Mouse (Mus musculus): ENCODE results near the gene Trim2.

Trim2 gene

DNA sequence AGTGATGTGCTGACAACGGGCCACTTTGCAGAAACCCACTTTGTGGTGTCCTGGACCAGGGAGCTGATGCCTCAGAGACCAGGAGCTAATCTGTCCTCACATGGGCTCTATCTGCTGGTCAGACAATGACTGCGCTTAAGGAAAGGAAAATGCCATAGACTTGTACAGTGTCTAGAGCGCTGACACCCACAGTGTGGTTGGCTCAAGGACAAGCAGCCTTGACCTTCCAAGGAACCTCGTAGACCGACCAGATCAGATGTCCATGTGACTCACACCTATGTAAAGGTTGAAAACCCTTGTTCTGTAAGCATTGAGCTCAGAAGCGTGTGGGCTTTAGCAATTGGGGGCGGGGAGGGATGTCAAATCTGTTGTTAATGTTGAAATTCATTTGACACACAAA lies 98.2 kb downstream of the Trim2 start:
- POLR2A ChIA-PET = interaction anchor here in 2 of 4 experiments (0.8 to 2.8 kb wide), 6 partner anchors 9 to 27 kb away, joined by 3 to 10 read pairs (median 4); no protein-coding TSS in a partner anchor

DNA sequence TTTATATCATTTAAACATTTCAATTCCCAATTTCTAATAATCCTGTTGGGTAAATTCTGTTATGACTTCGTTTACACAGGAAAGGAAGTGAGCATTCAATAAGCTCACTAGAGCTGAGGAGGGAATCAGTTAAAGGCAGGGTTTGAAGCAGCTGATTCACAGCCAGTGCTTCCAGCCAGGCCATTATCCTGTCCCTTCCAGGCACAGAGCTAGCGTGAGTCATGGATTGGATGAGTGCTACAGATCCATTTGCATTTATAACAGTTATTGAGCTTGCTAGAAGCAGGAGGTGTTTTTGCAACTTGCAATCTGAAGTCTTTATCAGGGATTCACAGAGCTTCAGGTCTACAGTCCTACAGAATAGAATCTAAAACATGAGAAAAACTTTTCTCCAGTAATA lies 99.3 kb downstream of the Trim2 start:
- POLR2A ChIA-PET = interaction anchor here in 2 of 4 experiments (0.9 to 2.8 kb wide), 10 partner anchors 9 to 51 kb away, joined by 3 to 10 read pairs (median 4); partner anchors contain the start of gene Mnd1 (in 1 of the 2)
- CTCF ChIA-PET = interaction anchor here in 2 of 4 experiments (0.5 to 1.3 kb wide), 2 partner anchors 10 to 17 kb away, joined by 3 to 4 read pairs; no protein-coding TSS in a partner anchor

More for the DNA sequence above, 98.2 kb downstream of the Trim2 start:
- CTCF ChIA-PET = interaction anchor here in 1 of 4 experiments (0.7 kb wide), 1 partner anchor 167 kb away, joined by 5 read pairs; no protein-coding TSS in a partner anchor

DNA sequence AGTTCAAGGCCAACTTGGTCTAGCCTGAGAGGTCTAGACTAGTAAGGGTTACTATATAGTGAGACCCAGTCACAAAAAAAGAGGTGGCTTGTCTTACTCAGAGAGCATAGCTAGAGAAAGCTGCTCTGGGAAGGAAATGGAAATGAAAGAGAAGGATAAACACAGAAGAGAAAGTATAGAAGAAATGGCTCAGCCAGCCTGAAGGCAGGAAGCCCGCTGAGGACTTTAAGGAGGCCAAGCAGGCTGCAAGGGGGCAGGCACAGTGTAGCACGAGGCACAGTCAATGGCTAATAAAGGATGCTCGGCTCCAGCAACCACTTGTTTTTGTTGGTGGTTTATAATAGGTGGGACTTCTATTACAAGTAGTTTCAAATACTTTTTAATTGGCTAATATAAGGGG lies 100.6 kb downstream of the Trim2 start:
- ChIA-PET POLR2A (interaction anchor here in 2 of 4 experiments (0.8 to 2.8 kb wide), 8 partner anchors 9 to 26 kb away, joined by 3 to 9 read pairs (median 4); no protein-coding TSS in a partner anchor), CTCF (interaction anchor here in 2 of 4 experiments (0.7 to 1.1 kb wide), 2 partner anchors 15 to 24 kb away, joined by 3 read pairs; no protein-coding TSS in a partner anchor)

- ChIA-PET POLR2A (interaction anchor here in 1 of 4 experiments (1.3 to 1.5 kb wide), 3 partner anchors 9 to 11 kb away, joined by 3 to 5 read pairs (median 3); no protein-coding TSS in a partner anchor), CTCF (interaction anchor here in 1 of 4 experiments (1.1 kb wide), 1 partner anchor 14 kb away, joined by 3 read pairs; no protein-coding TSS in a partner anchor)
Observed at GRCm38 (mm10) chr3:84205650-84206049, 101.0 kb downstream of the Trim2 start.

DNA sequence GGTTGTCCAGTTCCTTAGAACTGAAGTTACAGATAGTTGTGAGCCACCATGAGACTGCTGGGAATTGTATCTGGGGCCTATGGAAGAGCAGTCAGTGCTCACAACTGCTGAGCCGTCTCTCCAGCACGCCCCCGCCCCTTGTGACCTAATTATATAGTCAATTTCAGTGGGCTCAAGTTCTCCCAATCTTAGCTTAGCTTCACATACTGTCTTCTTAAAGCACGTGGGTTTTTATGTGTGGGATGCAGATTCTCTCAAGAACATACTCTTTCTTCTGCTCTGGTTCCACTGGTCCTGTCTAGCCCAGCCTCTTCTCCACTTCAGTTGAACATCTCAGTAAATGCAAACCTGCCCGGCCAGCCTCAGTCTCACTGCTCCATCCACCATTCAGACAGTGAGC lies 102.0 kb downstream of the Trim2 start:
- ChIA-PET POLR2A (interaction anchor here in 1 of 4 experiments (1.3 to 1.5 kb wide), 2 partner anchors 8 to 10 kb away, joined by 3 read pairs; no protein-coding TSS in a partner anchor), CTCF (interaction anchor here in 1 of 4 experiments (1.1 kb wide), 1 partner anchor 13 kb away, joined by 3 read pairs; no protein-coding TSS in a partner anchor)

GRCm38 (mm10) chr3:84200559-84201420 lies 105.9 kb downstream of the Trim2 start:
- CTCF ChIA-PET = interaction anchor here in 1 of 4 experiments (0.5 kb wide), 1 partner anchor 23 kb away, joined by 5 read pairs; no protein-coding TSS in a partner anchor

DNA sequence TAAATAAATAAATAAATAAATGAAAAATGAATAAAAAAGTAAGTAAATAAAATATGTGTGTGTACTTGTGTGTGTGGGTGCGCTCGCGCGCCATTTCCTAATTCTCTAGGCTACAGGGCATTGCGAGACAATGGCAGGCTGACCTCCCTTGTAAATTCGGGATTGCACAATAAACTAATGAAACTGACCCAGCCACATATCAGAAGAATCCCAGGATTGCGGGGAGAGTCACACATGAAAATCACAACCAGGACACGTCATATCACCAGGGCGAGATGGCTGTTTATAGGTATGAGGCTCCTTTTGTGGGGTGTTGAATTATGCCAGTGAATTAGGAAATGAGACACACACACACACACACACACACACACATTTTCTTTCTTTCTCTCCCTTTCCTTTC lies 107.2 kb downstream of the Trim2 start:
- POLR2A ChIA-PET = no interaction called here
- CTCF ChIA-PET = no interaction called here

More at GRCm38 (mm10) chr3:84200559-84201420, 105.9 kb downstream of the Trim2 start:
- POLR2A ChIA-PET = interaction anchor here in 2 of 4 experiments (1.0 to 1.6 kb wide), 2 partner anchors 19 kb away, joined by 3 to 4 read pairs; no protein-coding TSS in a partner anchor

GRCm38 (mm10) chr3:84198229-84198628 lies 108.4 kb downstream of the Trim2 start:
- CTCF ChIA-PET = interaction anchor here in 1 of 4 experiments (0.5 to 0.6 kb wide), 2 partner anchors 18 to 434 kb away, joined by 3 read pairs; no protein-coding TSS in a partner anchor
- POLR2A ChIA-PET = interaction anchor here in 1 of 4 experiments (0.8 to 2.3 kb wide), 3 partner anchors 9 to 22 kb away, joined by 4 to 5 read pairs (median 5); no protein-coding TSS in a partner anchor

DNA sequence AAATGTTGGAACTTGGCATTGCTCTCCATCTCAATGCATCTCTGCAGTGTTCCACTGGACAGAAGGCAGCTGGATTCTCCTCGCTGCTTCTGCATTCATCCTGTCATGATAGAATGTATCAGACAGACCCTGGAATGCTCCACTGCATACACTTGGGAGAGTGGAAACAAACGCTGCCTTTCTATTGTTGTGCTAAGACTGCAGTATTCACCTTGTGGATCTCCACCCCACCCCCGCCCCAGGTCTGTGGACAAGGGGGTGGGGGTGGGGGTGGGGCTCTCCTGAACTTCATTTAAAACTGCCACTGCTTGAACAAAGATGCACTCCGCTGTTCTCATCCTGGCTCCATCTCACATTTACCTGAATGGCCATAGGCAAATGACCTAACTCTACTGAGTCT lies 112.8 kb downstream of the Trim2 start:
- CTCF ChIA-PET = interaction anchor here in 3 of 4 experiments (0.6 to 1.6 kb wide), 5 partner anchors 12 to 35 kb away, joined by 3 to 6 read pairs (median 4); no protein-coding TSS in a partner anchor
- POLR2A ChIA-PET = interaction anchor here in 3 of 4 experiments (0.5 to 5.8 kb wide), 12 partner anchors 12 to 198 kb away, joined by 3 to 69 read pairs (median 6); partner anchors contain the start of gene Mnd1 (in 1 of the 3)

GRCm38 (mm10) chr3:84191141-84191881 lies 115.4 kb downstream of the Trim2 start:
- CTCF ChIA-PET = interaction anchor here (0.5 to 2.1 kb wide), 17 partner anchors 9 to 290 kb away, joined by 3 to 15 read pairs (median 4); no protein-coding TSS in a partner anchor
- POLR2A ChIA-PET = interaction anchor here in 3 of 4 experiments (1.0 to 5.8 kb wide), 15 partner anchors 10 to 114 kb away, joined by 3 to 69 read pairs (median 6); partner anchors contain the start of genes Gm6525 (in 1 of the 3) and Trim2 (in 1 of the 3)

- ChIA-PET POLR2A (interaction anchor here in 3 of 4 experiments (0.7 to 5.8 kb wide), 16 partner anchors 9 to 757 kb away, joined by 3 to 69 read pairs (median 6); partner anchors contain the start of genes Gm6525 (in 1 of the 3) and Trim2 (in 1 of the 3)), CTCF (interaction anchor here in 3 of 4 experiments (0.6 to 2.1 kb wide), 13 partner anchors 8 to 123 kb away, joined by 3 to 15 read pairs (median 4); no protein-coding TSS in a partner anchor)
Observed at GRCm38 (mm10) chr3:84190513-84191061, 116.1 kb downstream of the Trim2 start.

GRCm38 (mm10) chr3:84189629-84190173 lies 117.0 kb downstream of the Trim2 start:
- CTCF ChIA-PET = interaction anchor here in 2 of 4 experiments (0.6 to 2.1 kb wide), 4 partner anchors 8 to 196 kb away, joined by 3 to 15 read pairs (median 4); no protein-coding TSS in a partner anchor
- POLR2A ChIA-PET = interaction anchor here (0.5 to 5.8 kb wide), 17 partner anchors 8 to 290 kb away, joined by 3 to 69 read pairs (median 5); partner anchors contain the start of gene Trim2 (in 1 of the 4)

GRCm38 (mm10) chr3:84181717-84182116 lies 125.0 kb downstream of the Trim2 start:
- POLR2A ChIA-PET = interaction anchor here (0.6 to 7.2 kb wide), 27 partner anchors 9 to 201 kb away, joined by 3 to 69 read pairs (median 3); partner anchors contain the start of genes Mnd1 (in 1 of the 4) and Trim2 (in 1 of the 4)
- CTCF ChIA-PET = interaction anchor here (0.6 to 4.3 kb wide), 20 partner anchors 9 to 266 kb away, joined by 3 to 27 read pairs (median 4); no protein-coding TSS in a partner anchor

- CTCF ChIA-PET = interaction anchor here (0.6 to 4.3 kb wide), 12 partner anchors 10 to 265 kb away, joined by 3 to 27 read pairs (median 4); no protein-coding TSS in a partner anchor
Observed at GRCm38 (mm10) chr3:84181102-84181501, 125.6 kb downstream of the Trim2 start.

DNA sequence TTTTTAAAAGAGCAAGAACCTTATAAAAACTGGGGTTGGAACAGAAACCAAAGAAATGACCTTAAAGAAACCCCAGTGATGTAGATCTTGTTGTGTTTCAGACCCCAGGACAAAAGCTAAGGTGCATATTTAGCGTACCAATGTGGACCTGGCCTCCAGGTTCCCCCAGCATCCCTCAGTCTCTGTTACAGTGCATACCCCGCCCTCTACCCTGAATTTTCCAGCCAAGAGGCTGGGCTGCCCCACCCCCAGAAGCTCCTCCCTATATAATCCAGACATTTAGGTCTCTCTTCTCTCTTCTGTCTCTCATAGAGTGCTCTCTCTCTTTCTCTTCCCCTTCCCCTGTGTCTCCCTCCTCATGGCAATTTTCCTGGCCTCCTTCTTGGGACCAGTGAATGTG lies 126.4 kb downstream of the Trim2 start:
- ChIA-PET POLR2A (interaction anchor here in 3 of 4 experiments (0.7 to 7.2 kb wide), 6 partner anchors 10 to 126 kb away, joined by 3 to 69 read pairs (median 6); partner anchors contain the start of gene Trim2 (in 1 of the 3)), CTCF (interaction anchor here in 3 of 4 experiments (0.5 to 4.3 kb wide), 4 partner anchors 11 to 440 kb away, joined by 3 to 27 read pairs (median 4); no protein-coding TSS in a partner anchor)

More at GRCm38 (mm10) chr3:84181102-84181501, 125.6 kb downstream of the Trim2 start:
- POLR2A ChIA-PET = interaction anchor here (0.7 to 7.2 kb wide), 22 partner anchors 8 to 200 kb away, joined by 3 to 69 read pairs (median 4); partner anchors contain the start of genes Mnd1 (in 1 of the 4) and Trim2 (in 1 of the 4)

DNA sequence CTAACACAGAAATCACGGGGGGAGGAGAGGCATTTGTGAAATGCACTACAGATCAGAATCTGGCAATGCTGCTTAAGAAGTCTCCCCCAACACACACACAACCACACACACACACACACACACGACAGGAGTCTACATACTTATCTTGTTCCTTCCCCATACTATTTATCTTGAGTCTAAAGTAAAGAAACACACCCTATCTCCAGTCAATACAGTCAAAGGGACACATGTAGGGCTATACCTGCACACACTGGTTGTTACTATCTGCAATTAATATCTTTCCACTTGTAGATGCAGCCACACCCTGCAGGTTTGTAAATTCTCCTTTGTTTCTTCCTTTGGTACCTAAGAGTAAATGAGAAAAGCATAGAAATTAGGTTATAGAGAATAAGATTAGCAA lies 128.8 kb downstream of the Trim2 start:
- ChIA-PET CTCF (interaction anchor here in 3 of 4 experiments (0.7 to 1.3 kb wide), 4 partner anchors 124 to 137 kb away, joined by 3 to 7 read pairs (median 4); no protein-coding TSS in a partner anchor), POLR2A (interaction anchor here in 2 of 4 experiments (0.8 to 7.2 kb wide), 6 partner anchors 14 to 169 kb away, joined by 3 to 69 read pairs (median 3); no protein-coding TSS in a partner anchor)
